Mouse (Mus musculus): ENCODE results near the gene Gm14403. TPM values are rescaled to one million over a fixed set of nuclear protein-coding genes. Genes with fewer than 3 reads are reported as not detected.
"Not testable (repeated sequence)": the region's sequence is repeated elsewhere in the genome, so short reads cannot be mapped to it uniquely, and the experiment has no call there.

The Gm14403 gene
- polyA plus RNA-seq, 1 experiment from 2014 or later, result 2.9 TPM

- H3K27me3 ChIP-seq (ENCODE audit: control insufficient read depth, insufficient read depth, low read depth, low read length); H3K36me3 ChIP-seq (ENCODE audit: control insufficient read depth, insufficient read depth); H3K9me3 ChIP-seq (replicated peaks; ENCODE audit: control insufficient read depth, low read length); ATAC-seq (ENCODE audit: low read depth); H3K9ac ChIP-seq (ENCODE audit: low read depth, low read length); H3K4me3 ChIP-seq (ENCODE audit: low read depth, low read length); H3K4me1 ChIP-seq (ENCODE audit: control insufficient read depth, low read depth, low read length); H3K27ac ChIP-seq (ENCODE audit: low read length); H3K4me2 ChIP-seq (ENCODE audit: low read depth, low read length): not testable (repeated sequence)
- WGBS (ENCODE audit: insufficient replicate concordance), result 46% methylated on average over 3 of the region's 3 CpGs
Measured at GRCm38 (mm10) chr2:177511972-177512371, 14.0 kb downstream of the Gm14403 start.

- H3K27ac ChIP-seq (ENCODE audit: low read length); H3K9me3 ChIP-seq (replicated peaks; ENCODE audit: control insufficient read depth, low read length); H3K4me2 ChIP-seq (ENCODE audit: low read depth, low read length); H3K4me1 ChIP-seq (ENCODE audit: control insufficient read depth, low read depth, low read length); H3K36me3 ChIP-seq (ENCODE audit: control insufficient read depth, insufficient read depth); H3K4me3 ChIP-seq (ENCODE audit: low read depth, low read length); ATAC-seq (ENCODE audit: low read depth); H3K27me3 ChIP-seq (ENCODE audit: control insufficient read depth, insufficient read depth, low read depth, low read length); H3K9ac ChIP-seq (ENCODE audit: low read depth, low read length): not testable (repeated sequence)
- WGBS (ENCODE audit: insufficient replicate concordance), result 58% methylated on average over 4 of the region's 4 CpGs
Measured at GRCm38 (mm10) chr2:177513991-177514479, 16.0 kb downstream of the Gm14403 start.

- H3K36me3 ChIP-seq (ENCODE audit: control insufficient read depth, insufficient read depth); H3K27me3 ChIP-seq (ENCODE audit: control insufficient read depth, insufficient read depth, low read depth, low read length); H3K4me3 ChIP-seq (ENCODE audit: low read depth, low read length); H3K4me1 ChIP-seq (ENCODE audit: control insufficient read depth, low read depth, low read length); H3K4me2 ChIP-seq (ENCODE audit: low read depth, low read length); H3K9me3 ChIP-seq (replicated peaks; ENCODE audit: control insufficient read depth, low read length); ATAC-seq (ENCODE audit: low read depth); H3K27ac ChIP-seq (ENCODE audit: low read length); H3K9ac ChIP-seq (ENCODE audit: low read depth, low read length): not testable (repeated sequence)
- WGBS (ENCODE audit: insufficient replicate concordance), result 64% methylated on average over 9 of the region's 9 CpGs
Measured at GRCm38 (mm10) chr2:177517746-177518145, 19.7 kb downstream of the Gm14403 start.

DNA sequence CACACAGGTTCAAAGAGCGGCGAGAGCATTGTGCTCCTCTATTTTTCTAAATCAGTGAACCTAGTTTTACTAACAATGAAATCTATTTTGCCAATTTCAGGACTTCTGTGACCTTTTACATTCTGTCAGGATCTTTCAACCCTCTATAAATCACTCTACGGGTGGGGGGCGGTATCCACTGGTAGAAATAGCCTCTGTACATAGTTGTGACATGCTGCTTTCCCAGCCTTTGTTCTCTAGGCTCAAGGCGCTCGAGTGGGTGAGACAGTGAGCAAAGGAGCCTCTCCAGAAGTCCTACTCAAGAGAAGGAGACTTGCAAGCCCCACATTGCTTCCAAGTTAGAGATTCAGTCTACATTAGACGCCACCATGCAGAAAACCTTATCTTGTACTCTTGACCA, 20.3 kb downstream of the Gm14403 start:
- not testable (repeated sequence) for H3K4me2 ChIP-seq (ENCODE audit: low read depth, low read length); H3K27me3 ChIP-seq (ENCODE audit: control insufficient read depth, insufficient read depth, low read depth, low read length); H3K9me3 ChIP-seq (replicated peaks; ENCODE audit: control insufficient read depth, low read length); ATAC-seq (ENCODE audit: low read depth); H3K36me3 ChIP-seq (ENCODE audit: control insufficient read depth, insufficient read depth); H3K4me1 ChIP-seq (ENCODE audit: control insufficient read depth, low read depth, low read length); H3K9ac ChIP-seq (ENCODE audit: low read depth, low read length); H3K27ac ChIP-seq (ENCODE audit: low read length); H3K4me3 ChIP-seq (ENCODE audit: low read depth, low read length)
- WGBS (ENCODE audit: insufficient replicate concordance), result 63% methylated on average over 7 of the region's 7 CpGs

DNA sequence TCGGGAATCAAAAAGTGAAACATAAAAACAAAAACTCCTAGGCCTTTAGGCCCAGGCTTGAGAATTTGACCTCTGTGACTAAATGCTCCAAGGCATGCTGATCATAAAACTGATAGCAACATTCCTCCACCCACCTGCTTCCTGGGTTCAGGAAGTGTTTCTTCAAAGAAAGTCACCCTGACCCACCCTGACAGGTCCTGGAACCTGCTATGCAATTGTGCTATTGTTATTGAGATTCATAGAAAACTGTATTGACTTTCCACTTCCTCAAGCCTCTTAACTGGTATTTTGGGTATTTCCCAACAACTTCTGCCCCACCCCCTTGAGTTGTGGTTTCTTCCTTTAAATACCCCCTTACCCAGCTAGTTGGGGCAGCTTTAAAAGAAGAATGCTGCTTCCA, 20.9 kb downstream of the Gm14403 start:
- not testable (repeated sequence) for H3K9ac ChIP-seq (ENCODE audit: low read depth, low read length); H3K36me3 ChIP-seq (ENCODE audit: control insufficient read depth, insufficient read depth)

GRCm38 (mm10) chr2:177520035-177520434, 22.0 kb downstream of the Gm14403 start:
- 59% methylated on average over 8 of the region's 8 CpGs for WGBS (ENCODE audit: insufficient replicate concordance)
- H3K9me3 ChIP-seq (replicated peaks; ENCODE audit: control insufficient read depth, low read length), result no peaks in the 10 kb centered on the region; the same call in 1 of the 2 replicates
- H3K27ac ChIP-seq (ENCODE audit: low read length), result no peak overlapping the region
- no peaks in the 10 kb centered on the region for H3K36me3 ChIP-seq (ENCODE audit: control insufficient read depth, insufficient read depth)
- H3K4me2 ChIP-seq (ENCODE audit: low read depth, low read length), result no peak overlapping the region
- H3K4me3 ChIP-seq (ENCODE audit: low read depth, low read length), result no peak overlapping the region
- no peaks in the 10 kb centered on the region for H3K4me1 ChIP-seq (ENCODE audit: control insufficient read depth, low read depth, low read length)
- no peaks in the 10 kb centered on the region for H3K27me3 ChIP-seq (ENCODE audit: control insufficient read depth, insufficient read depth, low read depth, low read length)
- ATAC-seq (ENCODE audit: low read depth), result no peak
- no peak overlapping the region for H3K9ac ChIP-seq (ENCODE audit: low read depth, low read length)

More for the DNA sequence above, 20.9 kb downstream of the Gm14403 start:
- H3K4me3 ChIP-seq (ENCODE audit: low read depth, low read length); H3K4me1 ChIP-seq (ENCODE audit: control insufficient read depth, low read depth, low read length); H3K27ac ChIP-seq (ENCODE audit: low read length); H3K27me3 ChIP-seq (ENCODE audit: control insufficient read depth, insufficient read depth, low read depth, low read length); H3K9me3 ChIP-seq (replicated peaks; ENCODE audit: control insufficient read depth, low read length); ATAC-seq (ENCODE audit: low read depth); H3K4me2 ChIP-seq (ENCODE audit: low read depth, low read length): not testable (repeated sequence)
- WGBS (ENCODE audit: insufficient replicate concordance), result 58% methylated on average over 1 of the region's 1 CpGs

DNA sequence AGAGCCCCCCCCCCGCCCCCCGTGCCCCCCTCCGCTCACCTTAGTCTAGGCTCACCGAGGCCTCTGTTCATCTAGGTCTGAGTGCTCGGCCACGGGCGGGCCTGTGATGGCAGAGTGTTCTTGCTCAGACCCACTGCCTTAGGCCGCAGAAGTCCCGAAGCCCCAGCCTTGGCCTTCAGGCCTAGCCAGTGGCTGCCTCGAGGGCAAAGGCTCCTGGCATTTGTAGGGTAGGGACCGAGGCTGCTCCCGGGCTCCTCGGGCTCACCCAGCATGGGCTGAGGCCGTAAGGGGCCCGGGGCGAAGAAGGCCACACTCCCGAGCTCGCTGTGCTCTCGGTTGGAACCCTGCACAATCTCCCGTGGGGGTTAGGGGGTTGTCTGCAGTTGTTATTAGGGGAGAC, 25.0 kb downstream of the Gm14403 start:
- ATAC-seq (ENCODE audit: low read depth), result no peak
- Histone ChIP-seq H3K9me3 (replicated peaks; ENCODE audit: control insufficient read depth, low read length) (no peaks in the 10 kb centered on the region), H3K27ac (ENCODE audit: low read length) (no peak overlapping the region), H3K4me3 (ENCODE audit: low read depth, low read length) (no peak overlapping the region), H3K36me3 (ENCODE audit: control insufficient read depth, insufficient read depth) (no peaks in the 10 kb centered on the region), H3K9ac (ENCODE audit: low read depth, low read length) (no peak overlapping the region), H3K27me3 (ENCODE audit: control insufficient read depth, insufficient read depth, low read depth, low read length) (no peaks in the 10 kb centered on the region), H3K4me1 (ENCODE audit: control insufficient read depth, low read depth, low read length) (no peaks in the 10 kb centered on the region), H3K4me2 (ENCODE audit: low read depth, low read length) (no peak overlapping the region)
- 74% methylated on average over 20 of the region's 20 CpGs for WGBS (ENCODE audit: insufficient replicate concordance)

GRCm38 (mm10) chr2:177523674-177524073, 25.7 kb downstream of the Gm14403 start:
- H3K9ac ChIP-seq (ENCODE audit: low read depth, low read length); H3K27me3 ChIP-seq (ENCODE audit: control insufficient read depth, insufficient read depth, low read depth, low read length); H3K9me3 ChIP-seq (replicated peaks; ENCODE audit: control insufficient read depth, low read length); ATAC-seq (ENCODE audit: low read depth); H3K36me3 ChIP-seq (ENCODE audit: control insufficient read depth, insufficient read depth); H3K27ac ChIP-seq (ENCODE audit: low read length); H3K4me3 ChIP-seq (ENCODE audit: low read depth, low read length); H3K4me2 ChIP-seq (ENCODE audit: low read depth, low read length); H3K4me1 ChIP-seq (ENCODE audit: control insufficient read depth, low read depth, low read length): not testable (repeated sequence)
- WGBS (ENCODE audit: insufficient replicate concordance), result 75% methylated on average over 6 of the region's 6 CpGs

DNA sequence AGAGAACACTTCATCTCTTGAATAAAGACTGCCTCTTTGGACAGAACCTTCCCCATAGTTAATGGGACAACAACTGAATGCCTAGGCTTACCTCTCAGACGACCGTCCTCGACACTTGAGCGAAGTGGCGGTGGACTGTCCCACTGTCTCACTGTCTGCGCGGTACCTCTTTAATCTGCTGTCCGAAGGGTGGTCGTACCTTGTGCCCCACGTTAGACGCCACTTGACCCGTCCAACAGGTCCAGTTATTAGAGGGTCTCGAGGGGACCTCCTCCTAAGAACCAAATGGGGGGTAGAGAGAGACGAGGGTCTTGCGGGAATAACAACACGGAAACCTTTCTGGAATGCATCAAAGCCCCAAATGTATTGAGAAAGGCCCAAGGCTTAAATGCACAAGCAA, 26.2 kb downstream of the Gm14403 start:
- not testable (repeated sequence) for ATAC-seq (ENCODE audit: low read depth); H3K27ac ChIP-seq (ENCODE audit: low read length); H3K9me3 ChIP-seq (replicated peaks; ENCODE audit: control insufficient read depth, low read length); H3K27me3 ChIP-seq (ENCODE audit: control insufficient read depth, insufficient read depth, low read depth, low read length); H3K4me3 ChIP-seq (ENCODE audit: low read depth, low read length); H3K4me1 ChIP-seq (ENCODE audit: control insufficient read depth, low read depth, low read length); H3K36me3 ChIP-seq (ENCODE audit: control insufficient read depth, insufficient read depth); H3K4me2 ChIP-seq (ENCODE audit: low read depth, low read length); H3K9ac ChIP-seq (ENCODE audit: low read depth, low read length)
- 75% methylated on average over 16 of the region's 16 CpGs for WGBS (ENCODE audit: insufficient replicate concordance)

All from liver, embryonic 16.5 days (tissue).